In the genomic region with DNA sequence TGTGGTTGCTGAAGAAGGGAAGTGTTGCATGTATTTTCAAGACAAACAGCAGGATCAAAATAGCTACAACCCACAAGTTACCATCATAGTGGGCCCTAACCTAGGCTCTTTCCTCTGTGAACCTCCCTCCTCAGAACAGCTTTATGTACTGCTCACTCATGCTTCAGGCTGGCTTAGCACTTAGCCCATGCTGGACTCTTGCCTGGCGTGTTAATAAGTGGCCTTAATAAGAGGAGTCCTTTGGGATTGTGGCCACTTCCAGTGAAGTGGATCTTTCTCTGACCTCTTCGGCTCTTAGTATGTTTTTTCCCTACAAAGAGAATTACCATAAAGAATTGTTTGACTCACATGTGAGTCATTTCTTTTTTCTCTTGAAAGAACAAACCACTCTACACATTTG, we compare ENCODE assay signal across 23 mouse cellular contexts.
A peak's percentile ranks its signal among the peaks of the same experiment; 100 is the strongest.
DNase-seq lines count a peak whose midpoint lies in the region; ATAC-seq and TF ChIP-seq lines count a peak whose summit lies in the region.
"Had no signal": no experiment of that assay in that cellular context is flagged by ENCODE, and none has a peak within 500 bp of the region (broad histone marks: within the 10 kb centered on the region; RNA-seq: fewer than 3 reads in every experiment).

No protein-coding gene starts in this region.

- WGBS in kidney, adult 2 months, result 69% methylated on average over 2 of the region's 2 CpGs
- WGBS in kidney, embryonic 14.5 days, result 88% methylated on average over 2 of the region's 2 CpGs
- WGBS in midbrain, embryonic 11.5 days, result 83% methylated on average over 2 of the region's 2 CpGs

- H3K4me2 ChIP-seq in kidney, embryonic 14.5 days (replicated peaks; ENCODE audit: low read depth, low read length), result no peak overlapping the region
- no peak overlapping the region for H3K4me2 ChIP-seq in midbrain, embryonic 11.5 days
- H3K4me2 ChIP-seq: forebrain, embryonic 13.5 days; heart, embryonic 13.5 days; hindbrain, embryonic 14.5 days had no signal

- H3K27me3 ChIP-seq in kidney, adult 2 months (replicated peaks; ENCODE audit: control insufficient read depth, insufficient read depth, low read length), result no peaks in the 10 kb centered on the region; the same call in 1 of the 2 replicates
- no peaks in the 10 kb centered on the region for H3K27me3 ChIP-seq in kidney, embryonic 14.5 days (ENCODE audit: control insufficient read depth, insufficient read depth, low read length)
- H3K27me3 ChIP-seq in midbrain, embryonic 11.5 days (ENCODE audit: control insufficient read depth, insufficient read depth, low read length), result no peaks in the 10 kb centered on the region
- H3K27me3 ChIP-seq: forebrain, embryonic 13.5 days; heart, embryonic 13.5 days had no signal

- TF ChIP-seq POLR2A in kidney, adult 2 months (IDR thresholded peaks at IDR 0.05; ENCODE audit: low read depth, low read length), result no peak

- ATAC-seq in kidney, embryonic 14.5 days (ENCODE audit: low FRiP score, low TSS enrichment), result no peak
- no peak for ATAC-seq in midbrain, embryonic 11.5 days (ENCODE audit: low FRiP score)
- ATAC-seq: forebrain, embryonic 13.5 days; forebrain, postnatal 0 days; hindbrain, postnatal 0 days had no signal

- no peak for TF ChIP-seq CTCF in kidney, adult 2 months (conservative IDR thresholded peaks at IDR 0.05; ENCODE audit: insufficient read depth, insufficient read length, low read depth, low read length)

- no peak overlapping the region for H3K9ac ChIP-seq in kidney, embryonic 14.5 days (ENCODE audit: low read depth, low read length)
- no peak overlapping the region for H3K9ac ChIP-seq in midbrain, embryonic 11.5 days (ENCODE audit: low read length)
- H3K9ac ChIP-seq: forebrain, embryonic 13.5 days; forebrain, postnatal 0 days; heart, embryonic 13.5 days; hindbrain, embryonic 14.5 days had no signal

- H3K9me3 ChIP-seq in kidney, embryonic 14.5 days (ENCODE audit: control insufficient read depth, low read length), result no peaks in the 10 kb centered on the region
- no peaks in the 10 kb centered on the region for H3K9me3 ChIP-seq in midbrain, embryonic 11.5 days (ENCODE audit: control insufficient read depth, low read length)
- H3K9me3 ChIP-seq: forebrain, embryonic 10.5 days; forebrain, embryonic 13.5 days; heart, embryonic 13.5 days had no signal

- no peaks in the 10 kb centered on the region for H3K36me3 ChIP-seq in kidney, adult 2 months (ENCODE audit: control insufficient read depth, insufficient read depth, low read length)
- H3K36me3 ChIP-seq in kidney, embryonic 14.5 days (ENCODE audit: control insufficient read depth, insufficient read depth, low read length), result no peaks in the 10 kb centered on the region
- no peaks in the 10 kb centered on the region for H3K36me3 ChIP-seq in midbrain, embryonic 11.5 days (ENCODE audit: control insufficient read depth, insufficient read depth, low read length)
- H3K36me3 ChIP-seq: forebrain, embryonic 10.5 days; heart, embryonic 13.5 days had no signal

- no peak overlapping the region for H3K4me3 ChIP-seq in kidney, adult 2 months (ENCODE audit: insufficient read depth, low read depth, low read length)
- no peak overlapping the region for H3K4me3 ChIP-seq in kidney, embryonic 14.5 days (ENCODE audit: low read length)
- H3K4me3 ChIP-seq in midbrain, embryonic 11.5 days (ENCODE audit: low read depth, low read length), result no peak overlapping the region
- H3K4me3 ChIP-seq: forebrain, embryonic 10.5 days; forebrain, embryonic 13.5 days; gastrocnemius, adult 2 months; heart, embryonic 13.5 days had no signal

- peaks cover 6% of the 10 kb centered on the region; the same call in 1 of the 2 replicates for H3K4me1 ChIP-seq in kidney, adult 2 months (ENCODE audit: control insufficient read depth, insufficient read depth, low read length)
- peaks cover 5% of the 10 kb centered on the region; the same call in 1 of the 2 replicates for H3K4me1 ChIP-seq in kidney, embryonic 14.5 days (ENCODE audit: control insufficient read depth, insufficient read depth, low read length)
- H3K4me1 ChIP-seq in midbrain, embryonic 11.5 days (ENCODE audit: control insufficient read depth, insufficient read depth, low read length), result no peaks in the 10 kb centered on the region
- H3K4me1 ChIP-seq: forebrain, embryonic 13.5 days; heart, embryonic 13.5 days had no signal

- H3K27ac ChIP-seq in kidney, adult 2 months (ENCODE audit: insufficient read depth, low read depth, low read length), result no peak overlapping the region
- H3K27ac ChIP-seq in kidney, embryonic 14.5 days (ENCODE audit: low read depth, low read length), result no peak overlapping the region
- H3K27ac ChIP-seq in midbrain, embryonic 11.5 days (ENCODE audit: low read depth, low read length), result no peak overlapping the region
- H3K27ac ChIP-seq: forebrain, embryonic 10.5 days; forebrain, embryonic 13.5 days; gastrocnemius, adult 2 months; heart, embryonic 13.5 days; hindbrain, embryonic 14.5 days; hindbrain, postnatal 0 days had no signal

- DNase-seq in kidney, adult 2 months, result peak; percentile 84
- peak; percentile 52 for DNase-seq in kidney, postnatal 14 days
- no peak for DNase-seq in kidney, adult 18-20 months
- peak; percentile 64 for DNase-seq in NIH3T3 (ENCODE audit: low read depth)
- peak; percentile 62 to 70 for DNase-seq in kidney, postnatal 25 days
- no peak for DNase-seq in midbrain, embryonic 11.5 days (ENCODE audit: low spot score, missing footprints)
- DNase-seq in cerebellum, postnatal 36 days, result no peak
- DNase-seq: adrenal gland, adult 8-10 months; adrenal gland, postnatal 25 days; cerebellum, adult 11-12 months; cerebellum, adult 8-10 months; forebrain, postnatal 0 days; gastrocnemius, adult 2 months; gastrocnemius, postnatal 14 days; heart, adult 18-20 months; heart, postnatal 14 days; heart, postnatal 4 days had no signal

Comparison
In these comparisons a context has a peak if more than half of its experiments do, and no peak if none do; other contexts are left out.
1. DNase-seq: peak in kidney, adult 2 months (single experiment), kidney, postnatal 14 days (single experiment), NIH3T3 (single experiment) and kidney, postnatal 25 days (2 of 2); none in kidney, adult 18-20 months (single experiment), midbrain, embryonic 11.5 days (single experiment) and cerebellum, postnatal 36 days (0 of 2).